Mouse (Mus musculus) ovary, postnatal 14 days (tissue): ENCODE results near the gene Rab44.
A peak's percentile ranks its signal among the peaks of the same experiment; 100 is the strongest.

Experiments
- DNase-seq: peaks from one replicate; pipeline ENCODE4 v3.0.0; 2022; ENCODE audit warnings: low spot score

The Rab44 gene

GRCm38 (mm10) chr17:29135066-29135465 is 21.1 kb downstream of the Rab44 start:
- DNase-seq = no peak

- peak; percentile 81 for DNase-seq
Measured at GRCm38 (mm10) chr17:29136236-29136635, 22.3 kb downstream of the Rab44 start.

- no peak for DNase-seq
Measured at GRCm38 (mm10) chr17:29137906-29138305, 24.0 kb downstream of the Rab44 start.

- DNase-seq = no peak
Measured at GRCm38 (mm10) chr17:29141577-29141976, 27.6 kb downstream of the Rab44 start.

GRCm38 (mm10) chr17:29143266-29143665 is 29.3 kb downstream of the Rab44 start:
- no peak for DNase-seq

- DNase-seq = no peak
Measured at GRCm38 (mm10) chr17:29145101-29145500, 31.2 kb downstream of the Rab44 start.

GRCm38 (mm10) chr17:29147273-29147672 is 33.3 kb downstream of the Rab44 start:
- DNase-seq = no peak

- DNase-seq = no peak
Measured at GRCm38 (mm10) chr17:29147773-29148172, 33.8 kb downstream of the Rab44 start.

- DNase-seq = no peak
Measured at GRCm38 (mm10) chr17:29149766-29150165, 35.8 kb downstream of the Rab44 start.

GRCm38 (mm10) chr17:29152547-29152946 is 38.6 kb downstream of the Rab44 start:
- no peak for DNase-seq

GRCm38 (mm10) chr17:29154247-29154646 is 40.3 kb downstream of the Rab44 start:
- DNase-seq = no peak

- no peak for DNase-seq
Measured at GRCm38 (mm10) chr17:29155355-29156135, 41.6 kb downstream of the Rab44 start.

GRCm38 (mm10) chr17:29156396-29156795 is 42.5 kb downstream of the Rab44 start:
- no peak for DNase-seq

- no peak for DNase-seq
Measured at GRCm38 (mm10) chr17:29156866-29157265, 42.9 kb downstream of the Rab44 start.

- DNase-seq = no peak
Measured at GRCm38 (mm10) chr17:29158899-29159298, 45.0 kb downstream of the Rab44 start.

- DNase-seq = no peak
Measured at GRCm38 (mm10) chr17:29159320-29159719, 45.4 kb downstream of the Rab44 start.

GRCm38 (mm10) chr17:29159743-29160455 is 46.0 kb downstream of the Rab44 start:
- DNase-seq = no peak

- no peak for DNase-seq
Measured at GRCm38 (mm10) chr17:29162334-29162733, 48.4 kb downstream of the Rab44 start.

- no peak for DNase-seq
Measured at GRCm38 (mm10) chr17:29164469-29165111, 50.6 kb downstream of the Rab44 start.

GRCm38 (mm10) chr17:29165452-29165851 is 51.5 kb downstream of the Rab44 start:
- DNase-seq = no peak

GRCm38 (mm10) chr17:29165967-29166578 is 52.1 kb downstream of the Rab44 start:
- DNase-seq = no peak

GRCm38 (mm10) chr17:29167371-29167770 is 53.4 kb downstream of the Rab44 start:
- DNase-seq = no peak
